Mouse (Mus musculus): Measurements from ENCODE around the gene Coq8a.

DNA sequence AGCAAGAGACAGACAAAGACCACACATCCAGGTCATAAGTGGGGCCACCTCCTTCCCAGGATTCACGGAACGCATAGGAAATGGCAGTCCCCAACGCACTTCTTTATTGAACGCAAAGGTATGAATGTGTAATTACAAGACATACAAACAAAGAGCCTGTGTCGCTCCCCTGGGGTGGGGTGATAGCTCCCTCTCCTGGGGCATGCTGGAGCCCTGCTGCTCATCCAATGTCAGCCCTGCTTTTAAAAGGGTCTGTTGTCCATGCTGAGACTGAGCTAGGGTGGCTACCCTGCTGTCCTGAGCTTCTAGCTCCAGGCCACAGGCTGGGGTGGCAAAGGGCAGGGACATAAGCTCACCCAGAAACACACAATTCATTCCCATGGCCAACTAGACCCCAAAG is 32.9 kb downstream of the Coq8a start:
- TF ChIP-seq CTCF (IDR thresholded peaks at IDR 0.05; ENCODE audit: low read depth), result peak; percentile 41
- no peak for TF ChIP-seq EP300 (optimal IDR thresholded peaks at IDR 0.05)

Measured in stomach, postnatal 0 days (tissue).